Mouse (Mus musculus): ENCODE results near the gene Ankrd35. TPM values are rescaled to one million over a fixed set of nuclear protein-coding genes. Genes with fewer than 3 reads are reported as not detected.

Ankrd35 gene
- polyA plus RNA-seq, 1 experiment = 3.6 TPM

DNA sequence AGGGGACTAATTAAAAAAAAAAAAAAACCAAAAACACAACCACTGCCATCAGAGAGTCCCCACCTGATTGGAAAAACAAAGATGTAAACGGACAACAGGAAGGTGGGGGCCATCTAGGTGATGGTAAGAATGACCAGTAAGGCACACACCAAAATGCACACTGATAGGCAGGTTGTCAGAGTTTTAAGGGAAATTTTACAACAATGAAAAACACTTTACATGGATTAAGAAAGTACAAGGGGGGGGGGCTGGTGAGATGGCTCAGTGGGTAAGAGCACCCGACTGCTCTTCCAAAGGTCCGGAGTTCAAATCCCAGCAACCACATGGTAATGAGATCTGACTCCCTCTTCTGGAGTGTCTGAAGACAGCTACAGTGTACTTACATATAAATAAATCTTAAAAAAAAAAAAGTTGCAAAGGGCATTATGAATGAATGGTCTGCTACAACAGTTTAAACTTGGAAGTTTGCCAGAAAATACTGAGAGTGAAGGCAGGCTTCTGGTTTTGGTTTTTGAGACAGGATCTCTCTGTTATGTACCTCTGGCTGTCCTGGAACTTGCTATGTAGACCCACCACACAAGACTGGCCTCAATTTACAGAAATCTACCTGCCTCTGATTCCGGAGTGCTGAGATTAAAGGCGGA is 1.4 kb upstream of the Ankrd35 start:
- Histone ChIP-seq H3K4me3 (replicated peaks; ENCODE audit: extremely low read depth, low read depth, low read length) (no peak overlapping the region), H3K4me1 (ENCODE audit: control insufficient read depth, insufficient read depth, low read length) (no peaks in the 10 kb centered on the region)
- 83% methylated on average over 5 of the region's 5 CpGs for whole genome bisulfite sequencing
- DNase-seq = no peak
- TF ChIP-seq CTCF (IDR thresholded peaks at IDR 0.05; ENCODE audit: insufficient read depth, low read length) (no peak), POLR2A (IDR thresholded peaks at IDR 0.05; ENCODE audit: borderline replicate concordance, extremely low read depth, low read depth, low read length) (no peak)

DNA sequence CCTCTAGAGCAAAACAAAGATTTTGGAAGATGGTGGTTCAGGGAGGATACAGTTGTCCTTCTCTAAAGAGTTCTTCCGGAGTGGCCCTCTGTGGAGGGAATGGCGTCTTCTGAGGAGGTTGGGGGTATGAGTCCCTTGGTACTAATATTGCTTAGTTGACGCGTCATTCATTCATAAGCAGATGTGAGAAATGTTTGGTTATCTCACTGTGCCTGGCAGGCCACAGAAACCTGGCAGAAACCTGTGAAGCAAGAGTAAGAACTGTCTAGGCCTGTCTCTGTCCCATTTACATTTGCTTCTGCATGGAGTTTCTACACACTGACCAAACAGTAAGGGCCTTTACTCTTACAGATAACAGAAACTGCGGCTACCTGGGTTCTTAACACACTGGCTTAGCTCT is 1.6 kb downstream of the Ankrd35 start:
- no peak for DNase-seq
- WGBS = 94% methylated on average over 5 of the region's 5 CpGs
- Histone ChIP-seq H3K4me1 (ENCODE audit: control insufficient read depth, insufficient read depth, low read length) (no peaks in the 10 kb centered on the region), H3K4me3 (replicated peaks; ENCODE audit: extremely low read depth, low read depth, low read length) (no peak overlapping the region)
- TF ChIP-seq CTCF (IDR thresholded peaks at IDR 0.05; ENCODE audit: insufficient read depth, low read length) (no peak), POLR2A (IDR thresholded peaks at IDR 0.05; ENCODE audit: borderline replicate concordance, extremely low read depth, low read depth, low read length) (no peak)

DNA sequence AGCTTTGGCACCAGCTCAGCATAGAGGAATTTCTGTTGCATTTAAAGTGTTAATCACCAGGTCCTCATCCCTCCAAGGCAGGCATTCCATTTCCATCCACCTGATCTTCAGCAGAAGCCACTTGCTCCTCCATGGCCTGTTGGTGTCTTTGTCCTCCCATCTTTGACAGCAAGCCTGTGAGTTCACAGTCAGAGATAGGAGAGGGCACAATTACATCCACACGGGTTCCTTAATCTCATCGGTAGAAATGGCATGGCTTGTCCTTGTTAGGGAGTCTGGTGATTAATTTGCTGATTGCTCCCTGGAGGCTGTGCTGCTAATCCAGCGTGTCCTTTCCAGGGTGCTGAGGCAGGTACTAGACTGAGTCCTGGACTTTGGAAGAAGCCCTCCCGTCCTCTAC is 3.6 kb downstream of the Ankrd35 start:
- Histone ChIP-seq H3K4me1 (ENCODE audit: control insufficient read depth, insufficient read depth, low read length) (no peaks in the 10 kb centered on the region), H3K4me3 (replicated peaks; ENCODE audit: extremely low read depth, low read depth, low read length) (no peak overlapping the region)
- WGBS = 77% methylated on average over 4 of the region's 4 CpGs
- no peak for TF ChIP-seq CTCF (IDR thresholded peaks at IDR 0.05; ENCODE audit: insufficient read depth, low read length)
- TF ChIP-seq POLR2A (IDR thresholded peaks at IDR 0.05; ENCODE audit: borderline replicate concordance, extremely low read depth, low read depth, low read length) = no peak
- no peak for DNase-seq

DNA sequence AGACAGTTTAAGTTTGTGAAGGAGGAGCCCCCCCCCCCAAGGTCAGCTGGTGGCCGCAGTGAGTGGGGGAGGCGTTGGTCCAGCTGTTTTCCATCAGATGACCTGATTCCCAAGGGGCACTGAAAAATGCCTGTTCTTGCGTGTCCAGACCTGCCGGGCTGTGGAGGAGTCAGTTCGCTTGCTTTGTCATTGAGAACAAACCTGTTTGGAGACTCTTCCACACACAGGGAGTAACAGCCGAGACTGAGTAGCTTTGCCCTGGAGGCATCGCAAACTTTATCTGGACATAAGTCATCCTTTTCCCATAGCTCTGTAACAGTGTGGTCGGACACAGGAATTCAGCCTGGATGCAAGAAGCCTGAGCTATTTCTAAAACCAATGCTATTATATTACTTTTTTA is 4.5 kb downstream of the Ankrd35 start:
- no peak overlapping the region for H3K4me3 ChIP-seq (replicated peaks; ENCODE audit: extremely low read depth, low read depth, low read length)
- no peak for TF ChIP-seq POLR2A (IDR thresholded peaks at IDR 0.05; ENCODE audit: borderline replicate concordance, extremely low read depth, low read depth, low read length)
- TF ChIP-seq CTCF (IDR thresholded peaks at IDR 0.05; ENCODE audit: insufficient read depth, low read length) = no peak
- DNase-seq = no peak
- H3K4me1 ChIP-seq (ENCODE audit: control insufficient read depth, insufficient read depth, low read length) = no peaks in the 10 kb centered on the region
- 59% methylated on average over 8 of the region's 8 CpGs for WGBS

DNA sequence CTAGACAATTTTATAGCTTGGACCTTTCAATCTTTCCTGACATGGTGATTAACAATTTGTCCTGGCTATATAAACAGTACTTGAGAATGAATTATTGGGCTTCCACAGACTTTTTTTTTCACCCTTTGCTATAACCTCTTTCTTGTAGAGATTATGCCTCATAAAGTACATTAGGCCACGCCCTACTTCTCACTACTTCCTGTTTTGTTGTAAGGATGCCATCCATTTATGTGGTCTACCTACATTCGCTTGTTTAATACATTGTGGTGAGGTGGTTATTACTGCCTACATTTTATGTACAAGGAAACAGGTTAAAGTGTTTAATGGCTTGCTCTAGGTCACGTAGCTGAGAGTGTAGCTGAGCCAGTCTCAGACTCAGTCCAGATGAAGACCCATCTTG is 5.2 kb downstream of the Ankrd35 start:
- H3K4me1 ChIP-seq (ENCODE audit: control insufficient read depth, insufficient read depth, low read length) = no peaks in the 10 kb centered on the region
- WGBS = 74% methylated on average over 3 of the region's 3 CpGs
- no peak overlapping the region for H3K4me3 ChIP-seq (replicated peaks; ENCODE audit: extremely low read depth, low read depth, low read length)
- no peak for DNase-seq
- TF ChIP-seq CTCF (IDR thresholded peaks at IDR 0.05; ENCODE audit: insufficient read depth, low read length) (no peak), POLR2A (IDR thresholded peaks at IDR 0.05; ENCODE audit: borderline replicate concordance, extremely low read depth, low read depth, low read length) (no peak)

DNA sequence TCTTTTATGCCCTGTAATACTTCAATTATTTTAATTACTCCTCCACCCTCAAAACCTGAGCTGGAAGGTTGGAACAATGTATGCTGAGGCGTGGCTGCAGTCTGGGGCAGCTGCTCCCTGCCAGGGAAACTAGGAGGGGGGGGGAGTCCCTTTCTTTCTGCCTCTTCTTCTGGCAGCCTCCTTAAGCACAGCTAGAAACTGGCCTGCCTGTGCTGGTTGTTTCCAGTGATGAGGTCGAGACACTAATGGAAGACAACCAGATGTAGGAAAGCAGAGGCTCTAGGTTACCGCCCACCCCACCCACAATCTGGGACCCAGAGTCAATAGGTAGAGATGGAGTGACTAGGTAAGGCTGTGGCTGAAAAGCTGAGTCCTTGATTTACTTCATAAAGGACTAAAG is 5.8 kb downstream of the Ankrd35 start:
- TF ChIP-seq CTCF (IDR thresholded peaks at IDR 0.05; ENCODE audit: insufficient read depth, low read length) (no peak), POLR2A (IDR thresholded peaks at IDR 0.05; ENCODE audit: borderline replicate concordance, extremely low read depth, low read depth, low read length) (no peak)
- Histone ChIP-seq H3K4me3 (replicated peaks; ENCODE audit: extremely low read depth, low read depth, low read length) (no peak overlapping the region), H3K4me1 (ENCODE audit: control insufficient read depth, insufficient read depth, low read length) (no peaks in the 10 kb centered on the region)
- DNase-seq = no peak
- 51% methylated on average over 3 of the region's 3 CpGs for WGBS

DNA sequence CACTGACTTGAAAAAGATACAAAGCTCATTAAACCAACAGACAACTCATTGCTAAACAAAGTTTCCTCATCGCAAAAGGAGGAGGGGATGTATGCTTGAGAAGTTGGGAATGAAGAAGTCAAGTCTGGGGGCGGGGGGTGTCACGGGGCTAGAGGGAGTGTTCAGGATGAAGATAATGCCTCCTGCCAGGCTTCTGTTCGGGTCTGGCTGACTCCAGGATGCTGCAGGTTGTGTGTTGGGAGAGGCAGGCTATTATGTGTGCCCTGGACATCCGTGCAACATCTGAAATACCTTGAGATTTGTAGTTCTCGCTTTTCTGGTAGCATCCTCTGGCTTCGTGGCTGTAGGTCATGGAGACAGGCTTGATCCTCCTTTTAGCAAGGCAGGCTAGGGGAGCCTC is 8.5 kb downstream of the Ankrd35 start:
- TF ChIP-seq POLR2A (IDR thresholded peaks at IDR 0.05; ENCODE audit: borderline replicate concordance, extremely low read depth, low read depth, low read length) (no peak), CTCF (IDR thresholded peaks at IDR 0.05; ENCODE audit: insufficient read depth, low read length) (no peak)
- Histone ChIP-seq H3K4me3 (replicated peaks; ENCODE audit: extremely low read depth, low read depth, low read length) (no peak overlapping the region), H3K4me1 (ENCODE audit: control insufficient read depth, insufficient read depth, low read length) (no peaks in the 10 kb centered on the region)
- DNase-seq = no peak
- WGBS = 74% methylated on average over 7 of the region's 7 CpGs

DNA sequence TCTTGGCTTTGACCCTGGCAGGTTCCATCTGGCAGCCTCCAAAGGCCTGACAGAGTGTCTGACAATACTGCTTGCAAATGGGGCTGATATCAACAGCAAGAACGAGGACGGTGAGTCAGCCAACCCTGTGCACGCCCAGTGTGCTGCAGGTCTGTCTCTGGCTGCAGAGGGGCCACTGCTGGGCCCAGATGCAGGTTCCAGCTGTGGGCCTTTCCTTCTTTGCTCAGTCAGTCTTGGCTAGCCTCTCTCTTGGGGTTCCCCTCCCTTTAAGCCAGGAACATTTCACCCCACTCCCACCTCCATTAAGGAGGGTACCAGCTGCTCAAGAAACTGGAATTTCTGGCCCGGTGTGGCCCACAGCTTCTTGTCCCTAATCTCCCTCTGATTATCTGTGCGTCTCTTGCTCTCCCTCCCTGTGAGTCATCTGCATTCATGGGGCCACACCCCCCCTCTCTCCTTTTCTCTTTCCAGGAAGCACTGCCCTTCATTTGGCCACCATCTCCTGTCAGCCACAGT is 9.3 kb downstream of the Ankrd35 start:
- 32% methylated on average over 5 of the region's 5 CpGs for WGBS
- no peak for TF ChIP-seq POLR2A (IDR thresholded peaks at IDR 0.05; ENCODE audit: borderline replicate concordance, extremely low read depth, low read depth, low read length)
- no peak for TF ChIP-seq CTCF (IDR thresholded peaks at IDR 0.05; ENCODE audit: insufficient read depth, low read length)
- no peak for DNase-seq
- H3K4me1 ChIP-seq (ENCODE audit: control insufficient read depth, insufficient read depth, low read length) = no peaks in the 10 kb centered on the region
- H3K4me3 ChIP-seq (replicated peaks; ENCODE audit: extremely low read depth, low read depth, low read length) = no peak overlapping the region

DNA sequence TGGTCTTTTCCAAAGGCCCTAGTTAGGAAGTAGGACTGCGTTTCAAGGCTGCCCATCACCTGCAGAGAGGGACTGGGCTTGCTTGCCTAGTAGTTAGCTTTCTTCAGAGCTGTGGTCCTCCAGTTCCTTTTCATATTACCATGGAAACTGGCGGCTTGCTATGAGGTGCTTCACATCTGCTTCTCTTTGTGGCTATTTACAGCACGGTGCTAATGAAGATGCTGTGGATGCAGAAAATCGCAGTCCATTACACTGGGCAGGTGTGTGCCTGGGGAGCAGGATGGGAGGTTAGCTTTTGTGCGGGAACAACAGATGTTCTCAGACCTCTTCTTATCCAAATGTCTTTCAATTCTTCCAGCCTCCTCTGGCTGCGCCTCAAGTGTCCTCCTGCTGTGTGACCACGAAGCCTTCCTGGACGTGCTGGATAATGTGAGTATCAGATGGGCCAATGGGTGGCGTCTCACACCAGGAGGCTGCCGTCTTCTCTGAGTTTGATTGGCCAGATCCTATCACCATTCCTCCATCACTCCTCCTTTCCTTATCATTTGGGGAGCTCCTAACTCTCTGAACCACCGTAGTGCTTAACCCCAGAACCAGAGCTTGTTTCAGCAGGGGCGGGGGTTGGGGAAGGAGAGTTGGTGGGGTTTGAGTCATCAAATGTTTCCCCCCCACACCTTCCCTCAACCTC is 10.5 kb downstream of the Ankrd35 start:
- H3K4me1 ChIP-seq (ENCODE audit: control insufficient read depth, insufficient read depth, low read length) = no peaks in the 10 kb centered on the region
- 40% methylated on average over 12 of the region's 12 CpGs for WGBS
- TF ChIP-seq POLR2A (IDR thresholded peaks at IDR 0.05; ENCODE audit: borderline replicate concordance, extremely low read depth, low read depth, low read length) (no peak), CTCF (IDR thresholded peaks at IDR 0.05; ENCODE audit: insufficient read depth, low read length) (no peak)
- no peak for DNase-seq
- no peak overlapping the region for H3K4me3 ChIP-seq (replicated peaks; ENCODE audit: extremely low read depth, low read depth, low read length)

DNA sequence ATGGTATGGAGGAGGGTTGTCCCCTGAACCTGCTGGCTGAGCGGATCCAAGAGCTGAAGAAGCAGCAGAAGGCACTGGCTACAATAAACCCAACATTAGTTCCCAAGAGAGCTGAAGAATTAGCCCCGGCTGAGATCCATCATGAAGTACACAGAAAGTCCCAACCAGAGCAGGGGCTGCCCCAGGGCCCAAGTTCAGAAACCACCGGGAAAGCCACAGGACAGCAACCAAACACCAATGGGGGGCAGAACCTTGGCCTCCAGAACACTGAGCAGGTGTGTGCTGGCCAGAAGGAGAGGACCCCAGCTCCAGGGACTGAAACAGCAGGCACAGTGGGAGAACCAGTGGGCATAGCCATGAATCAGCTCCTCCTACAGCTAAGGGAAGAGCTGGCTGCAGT is 13.6 kb downstream of the Ankrd35 start:
- TF ChIP-seq POLR2A (IDR thresholded peaks at IDR 0.05; ENCODE audit: borderline replicate concordance, extremely low read depth, low read depth, low read length) (no peak), CTCF (IDR thresholded peaks at IDR 0.05; ENCODE audit: insufficient read depth, low read length) (no peak)
- no peak for DNase-seq
- Histone ChIP-seq H3K4me1 (ENCODE audit: control insufficient read depth, insufficient read depth, low read length) (no peaks in the 10 kb centered on the region), H3K4me3 (replicated peaks; ENCODE audit: extremely low read depth, low read depth, low read length) (no peak overlapping the region)
- WGBS = 93% methylated on average over 3 of the region's 3 CpGs
